Mouse (Mus musculus) left cerebral cortex, postnatal 14 days (tissue): ENCODE data around the gene Rufy4. TPM values are rescaled to one million over a fixed set of nuclear protein-coding genes. Genes with fewer than 3 reads are reported as not detected.
A peak's percentile ranks its signal among the peaks of the same experiment; 100 is the strongest.

Experiments
- DNase-seq, 2 experiments: peaks; one replicate each; pipeline ENCODE4 v3.0.0; 2021 to 2022; ENCODE audit warnings: low spot score in 2 of 2, mixed read lengths in 1 of 2
- intact Hi-C: fragments of 180-260 bp; cut with DNase I; formaldehyde crosslinking; loops from one replicate; pipeline ENCODE4 v1.15.1; 2025
- total RNA-seq, 2 experiments: library from RNA; stranded (reverse); gene quantifications; 2 replicates each; pipeline ENCODE4 v1.2.3; 2021

The Rufy4 gene
- total RNA-seq, 2 experiments from 2014 or later, result 0.17 TPM; not detected in 1

- intact Hi-C loops, result no loop called here
- DNase-seq, result peak in 1 of 2 experiments; percentile 36
These were observed 26.3 kb upstream of the Rufy4 start for GRCm38 (mm10) chr1:74099001-74099435.

GRCm38 (mm10) chr1:74103654-74104353 is 21.5 kb upstream of the Rufy4 start:
- intact Hi-C loops, result no loop called here
- DNase-seq, result peak in 1 of 2 experiments; percentile 29

GRCm38 (mm10) chr1:74105660-74106059 is 19.7 kb upstream of the Rufy4 start:
- DNase-seq, result no peak
- intact Hi-C loops, result no loop called here

- DNase-seq, result no peak
- intact Hi-C loops, result no loop called here
These were observed 19.1 kb upstream of the Rufy4 start for GRCm38 (mm10) chr1:74106214-74106613.

GRCm38 (mm10) chr1:74107931-74108618 is 17.3 kb upstream of the Rufy4 start:
- intact Hi-C loops, result no loop called here
- DNase-seq, result no peak

GRCm38 (mm10) chr1:74109670-74110069 is 15.7 kb upstream of the Rufy4 start:
- intact Hi-C loops, result no loop called here
- no peak for DNase-seq

GRCm38 (mm10) chr1:74110932-74111695 is 14.2 kb upstream of the Rufy4 start:
- intact Hi-C loops, result no loop called here
- no peak for DNase-seq

- intact Hi-C loops, result no loop called here
- DNase-seq, result no peak
These were observed 13.7 kb upstream of the Rufy4 start for GRCm38 (mm10) chr1:74111696-74112030.

- intact Hi-C loops, result no loop called here
- DNase-seq, result no peak
These were observed 12.3 kb upstream of the Rufy4 start for GRCm38 (mm10) chr1:74113071-74113470.

GRCm38 (mm10) chr1:74117876-74118275 is 7.5 kb upstream of the Rufy4 start:
- DNase-seq, result no peak
- intact Hi-C loops, result no loop called here

- no peak for DNase-seq
- intact Hi-C loops, result no loop called here
These were observed 6.2 kb upstream of the Rufy4 start for GRCm38 (mm10) chr1:74119115-74119514.

- intact Hi-C loops, result loop anchor here (5.0 kb wide), 1 partner anchor 39 kb away; no protein-coding TSS in a partner anchor
- no peak for DNase-seq
These were observed 4.2 kb upstream of the Rufy4 start for GRCm38 (mm10) chr1:74121138-74121537.

GRCm38 (mm10) chr1:74121821-74122576 is 3.3 kb upstream of the Rufy4 start:
- intact Hi-C loops, result loop anchor here (5.0 kb wide), 1 partner anchor 40 kb away; no protein-coding TSS in a partner anchor
- peak; percentile 64 to 86 for DNase-seq

- intact Hi-C loops, result loop anchor here (5.0 kb wide), 1 partner anchor 41 kb away; no protein-coding TSS in a partner anchor
- no peak for DNase-seq
These were observed 2.1 kb upstream of the Rufy4 start for GRCm38 (mm10) chr1:74123215-74123614.

GRCm38 (mm10) chr1:74124021-74124981 is 1.0 kb upstream of the Rufy4 start, which contains the start of gene Tns1:
Tns1 (minus strand) TSS chr1:74124449.
- intact Hi-C loops, result loop anchor here (2.0 to 5.0 kb wide), 2 partner anchors 42 to 222 kb away; no protein-coding TSS in a partner anchor
- no peak for DNase-seq

GRCm38 (mm10) chr1:74130883-74131659 is 5.7 kb downstream of the Rufy4 start:
- DNase-seq, result no peak
- intact Hi-C loops, result no loop called here

- intact Hi-C loops, result no loop called here
- DNase-seq, result no peak
These were observed 6.7 kb downstream of the Rufy4 start for GRCm38 (mm10) chr1:74132011-74132410.
